Mouse (Mus musculus) limb, embryonic 14.5 days (tissue): ENCODE measurements at regions not wholly inside any gene's neighbourhood (a gene's known extent, or its start where the extent isn't known, plus 50 kb on each side); places are given as distances from the start of the nearest gene placed in this dataset.
A peak's percentile ranks its signal among the peaks of the same experiment; 100 is the strongest.

ENCODE experiments used
- ATAC-seq: fragments of 200-750 bp; cut with Nextera tagmentation; 2 replicates; pipeline ENCODE4 v1.8.0; 2017; ENCODE audit warnings: low read depth, moderate number of reproducible peaks, moderate TSS enrichment; ENCODE audit not compliant: low FRiP score
- DNase-seq: peaks from one replicate; pipeline ENCODE4 v3.0.0-alpha.2; 2015; ENCODE audit warnings: low spot score
- H3K27ac ChIP-seq: fragments of 300-500 bp; sonication (generic); replicated peaks from 2 replicates; pipeline ENCODE4 v1.5.1; 2014; ENCODE audit warnings: low read depth, mild to moderate bottlenecking, low read length, moderate library complexity, mixed read lengths
- H3K27me3 ChIP-seq: fragments of 300-500 bp; sonication (generic); 2 replicates; pipeline ENCODE4 v1.6.1; 2014; ENCODE audit warnings: low read length, mixed read lengths; ENCODE audit not compliant: control insufficient read depth, insufficient read depth
- H3K36me3 ChIP-seq: fragments of 300-500 bp; sonication (generic); 2 replicates; pipeline ENCODE4 v1.6.1; 2014; ENCODE audit warnings: mild to moderate bottlenecking, low read length, moderate library complexity, mixed read lengths; ENCODE audit not compliant: control insufficient read depth, insufficient read depth
- H3K4me1 ChIP-seq: fragments of 300-500 bp; sonication (generic); 2 replicates; pipeline ENCODE4 v1.6.1; 2014; ENCODE audit warnings: antibody characterized with exemption, low read length, mixed read lengths; ENCODE audit not compliant: control insufficient read depth, insufficient read depth
- H3K4me2 ChIP-seq: fragments of 300-500 bp; sonication (generic); replicated peaks from 2 replicates; pipeline ENCODE4 v1.6.1; 2014; ENCODE audit warnings: low read depth, mild to moderate bottlenecking, low read length, moderate library complexity; ENCODE audit not compliant: severe bottlenecking
- H3K4me3 ChIP-seq: fragments of 300-500 bp; sonication (generic); replicated peaks from 2 replicates; pipeline ENCODE4 v1.5.1; 2014; ENCODE audit warnings: low read length
- H3K9ac ChIP-seq: fragments of 300-500 bp; sonication (generic); 2 replicates; pipeline ENCODE4 v1.6.1; 2014; ENCODE audit warnings: mild to moderate bottlenecking, low read depth, low read length, moderate library complexity; ENCODE audit not compliant: severe bottlenecking
- H3K9me3 ChIP-seq: fragments of 300-500 bp; sonication (generic); 2 replicates; pipeline ENCODE4 v1.6.1; 2016; ENCODE audit warnings: low read length; ENCODE audit not compliant: control insufficient read depth
- POLR2A ChIP-seq: fragments of 200-500 bp; IDR thresholded peaks from 2 replicates; pipeline ENCODE4 v1.8.0; 2012; ENCODE audit warnings: inconsistent platforms, mild to moderate bottlenecking, moderate library complexity, borderline replicate concordance; ENCODE audit not compliant: insufficient read depth, insufficient read length; ENCODE audit errors: extremely low read depth
- WGBS: fragments of 180-500 bp; shearing (Covaris S2); extraction: QIAGEN DNeasy Blood & Tissue Kit; methylation state at CpG from one replicate; pipeline ENCODE4 v1.1.7; 2014; 5-methylcytosine and 5-hydroxymethylcytosine counted together

DNA sequence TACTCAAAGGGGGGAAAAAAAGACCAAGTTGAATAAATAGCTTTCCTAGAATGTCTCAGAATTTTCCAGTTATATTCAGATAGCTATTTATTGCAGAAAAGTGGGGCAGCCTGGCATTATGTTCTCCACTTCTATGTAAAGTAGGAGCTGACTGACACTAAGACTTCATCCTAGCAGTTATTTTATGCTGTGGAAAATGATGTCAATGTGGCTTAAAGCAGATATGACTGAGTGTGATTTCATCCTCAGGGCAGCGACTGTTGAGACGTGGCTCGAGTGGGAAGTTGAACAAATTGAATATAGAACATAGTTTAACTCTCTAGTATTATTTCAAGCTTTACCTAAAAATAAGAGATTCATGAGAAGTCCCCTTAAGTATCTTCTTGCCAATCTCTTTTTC, 963.4 kb downstream of the Slc4a3 start:
- no peak overlapping the region for H3K9ac ChIP-seq
- H3K9me3 ChIP-seq, result no peaks in the 10 kb centered on the region
- DNase-seq (no peak), ATAC-seq (no peak)
- H3K27me3 ChIP-seq, result no peaks in the 10 kb centered on the region
- TF ChIP-seq POLR2A, result no peak
- WGBS, result 88% methylated on average over 3 of the region's 3 CpGs
- no peaks in the 10 kb centered on the region for H3K4me1 ChIP-seq
- no peaks in the 10 kb centered on the region for H3K36me3 ChIP-seq
- no peak overlapping the region for H3K4me3 ChIP-seq
- H3K27ac ChIP-seq, result no peak overlapping the region
- H3K4me2 ChIP-seq, result no peak overlapping the region

- ATAC-seq, result no peak
- no peaks in the 10 kb centered on the region for H3K27me3 ChIP-seq
- no peak overlapping the region for H3K4me3 ChIP-seq
- DNase-seq, result no peak
- H3K4me2 ChIP-seq, result no peak overlapping the region
- H3K9ac ChIP-seq, result no peak overlapping the region
- no peak overlapping the region for H3K27ac ChIP-seq
- H3K36me3 ChIP-seq, result no peaks in the 10 kb centered on the region
- 58% methylated on average over 1 of the region's 1 CpGs for WGBS
- no peaks in the 10 kb centered on the region for H3K4me1 ChIP-seq
- H3K9me3 ChIP-seq, result no peaks in the 10 kb centered on the region
- TF ChIP-seq POLR2A, result no peak
These were observed 966.1 kb downstream of the Slc4a3 start for GRCm38 (mm10) chr1:76512156-76512555.

DNA sequence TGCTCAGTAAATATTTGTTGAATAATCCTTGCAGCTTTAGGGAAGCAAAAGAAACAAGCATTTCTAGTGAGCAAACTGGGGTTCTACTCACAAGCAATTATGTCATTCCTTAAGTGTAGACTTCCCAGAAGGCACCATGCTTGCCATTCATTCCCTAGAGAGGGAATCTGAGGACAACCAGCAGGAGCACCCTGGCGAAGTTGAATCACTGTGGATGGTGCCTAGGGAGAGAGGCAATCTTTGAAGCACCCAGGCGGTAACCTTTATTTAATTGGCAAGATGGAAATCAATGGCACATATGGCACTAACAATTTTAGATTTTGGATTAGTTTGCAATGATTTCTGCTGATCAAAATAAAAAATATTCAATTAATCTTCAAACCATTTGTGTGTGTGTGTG, 967.4 kb downstream of the Slc4a3 start:
- Histone ChIP-seq H3K4me1 (no peaks in the 10 kb centered on the region), H3K4me2 (no peak overlapping the region), H3K27me3 (no peaks in the 10 kb centered on the region), H3K36me3 (no peaks in the 10 kb centered on the region), H3K9ac (no peak overlapping the region), H3K9me3 (no peaks in the 10 kb centered on the region), H3K4me3 (no peak overlapping the region), H3K27ac (no peak overlapping the region)
- WGBS, result 87% methylated on average over 2 of the region's 2 CpGs
- no peak for TF ChIP-seq POLR2A
- no peak for DNase-seq
- no peak for ATAC-seq

GRCm38 (mm10) chr1:76529531-76529930, 983.5 kb downstream of the Slc4a3 start:
- no peak overlapping the region; the same call in 1 of the 2 replicates for H3K27ac ChIP-seq
- WGBS, result 32% methylated on average over 9 of the region's 9 CpGs
- DNase-seq, result no peak

GRCm38 (mm10) chr1:76530342-76530741, 984.3 kb downstream of the Slc4a3 start:
- no peaks in the 10 kb centered on the region for H3K9me3 ChIP-seq

More at GRCm38 (mm10) chr1:76529531-76529930, 983.5 kb downstream of the Slc4a3 start:
- no peaks in the 10 kb centered on the region for H3K27me3 ChIP-seq
- H3K4me3 ChIP-seq, result no peak overlapping the region
- no peak for ATAC-seq
- no peak overlapping the region for H3K9ac ChIP-seq
- H3K36me3 ChIP-seq, result no peaks in the 10 kb centered on the region
- no peak overlapping the region; the same call in 1 of the 2 replicates for H3K4me2 ChIP-seq
- peaks cover 21% of the 10 kb centered on the region for H3K4me1 ChIP-seq
- no peak for TF ChIP-seq POLR2A
- no peaks in the 10 kb centered on the region for H3K9me3 ChIP-seq

GRCm38 (mm10) chr1:76535522-76535956, 979.3 kb downstream of the Epha4 start:
- Histone ChIP-seq H3K4me2 (no peak overlapping the region), H3K9me3 (no peaks in the 10 kb centered on the region), H3K4me1 (peaks cover 3% of the 10 kb centered on the region), H3K4me3 (no peak overlapping the region), H3K9ac (no peak overlapping the region), H3K27me3 (no peaks in the 10 kb centered on the region), H3K27ac (no peak overlapping the region), H3K36me3 (no peaks in the 10 kb centered on the region)
- ATAC-seq (no peak), DNase-seq (no peak)
- WGBS, result 43% methylated on average over 4 of the region's 4 CpGs
- no peak for TF ChIP-seq POLR2A

More at GRCm38 (mm10) chr1:76530342-76530741, 984.3 kb downstream of the Slc4a3 start:
- no peak overlapping the region for H3K4me3 ChIP-seq
- TF ChIP-seq POLR2A, result no peak
- H3K36me3 ChIP-seq, result no peaks in the 10 kb centered on the region
- no peaks in the 10 kb centered on the region for H3K27me3 ChIP-seq
- H3K4me2 ChIP-seq, result no peak overlapping the region
- H3K27ac ChIP-seq, result no peak overlapping the region
- H3K9ac ChIP-seq, result no peak overlapping the region
- DNase-seq (peak; percentile 25), ATAC-seq (peak; percentile 57)
- WGBS, result 24% methylated on average over 6 of the region's 6 CpGs
- H3K4me1 ChIP-seq, result peaks cover 21% of the 10 kb centered on the region
